Mouse (Mus musculus): ENCODE results near the gene Trmt2a.

DNA sequence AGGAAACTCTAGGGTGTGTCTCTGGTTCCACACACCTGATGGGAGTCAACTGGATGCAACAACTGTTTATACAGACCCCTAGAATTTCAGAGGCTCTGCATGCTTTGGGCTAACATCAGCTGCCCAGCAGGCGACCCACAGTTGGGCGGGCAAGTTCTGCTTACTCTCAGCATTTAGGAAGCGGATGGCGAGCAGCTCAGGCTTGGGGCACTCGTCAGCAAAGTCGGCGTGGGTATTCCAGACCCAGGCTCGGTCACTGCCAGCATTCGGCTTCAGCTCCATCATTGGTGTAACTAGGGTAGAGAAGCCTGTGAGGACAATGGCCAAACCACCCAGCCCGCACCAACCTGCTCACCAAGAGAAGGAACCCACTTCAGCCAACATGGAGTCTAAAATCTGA lies 6.9 kb upstream of the Trmt2a start:
- TF ChIP-seq GATA1 (IDR thresholded peaks at IDR 0.05; ENCODE audit: low read length) (no peak), TAL1 (IDR thresholded peaks at IDR 0.05; ENCODE audit: low read length) (no peak)

Measured in erythroblast, embryonic 14.5 days (primary cell).